Mouse (Mus musculus): ENCODE measurements around the gene Ghdc.

Ghdc gene

DNA sequence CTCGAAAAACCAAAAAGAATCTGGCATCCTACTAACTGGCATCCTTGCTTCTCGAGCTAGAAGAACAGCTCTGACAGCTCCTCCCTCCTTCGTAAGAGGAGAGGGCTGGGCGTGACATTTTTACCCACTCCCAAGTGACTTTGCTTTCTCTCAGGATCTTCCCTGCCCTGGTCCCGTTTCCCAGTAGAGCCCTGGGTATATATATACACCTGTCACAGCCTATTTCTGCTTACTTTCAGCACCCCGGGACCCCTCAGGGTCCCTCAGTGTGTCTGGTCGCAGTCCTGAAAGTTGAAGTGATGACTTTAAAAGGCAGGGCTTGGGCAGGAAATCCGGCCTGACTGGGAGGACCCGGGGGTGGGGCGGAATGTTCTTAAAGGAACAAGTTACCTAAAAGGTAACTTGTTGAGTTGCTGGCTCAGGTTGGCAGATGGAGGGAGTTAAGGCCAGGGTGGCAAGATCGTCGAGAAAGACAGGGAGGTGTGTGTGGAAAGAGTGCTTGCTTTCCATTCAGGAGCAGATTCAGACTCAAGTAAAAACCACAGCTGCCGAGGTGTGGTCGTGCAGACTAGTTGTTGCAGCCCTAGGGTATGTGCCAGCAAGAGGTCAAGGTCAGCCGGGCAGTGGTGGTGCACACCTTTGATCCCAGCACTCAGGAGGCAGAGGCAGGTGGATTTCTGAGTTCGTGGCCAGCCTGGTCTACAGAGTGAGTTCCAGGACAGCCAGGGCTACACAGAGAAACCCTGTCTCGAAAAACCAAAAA is at the start of gene Ghdc:
Gene Ghdc (minus strand): TSS at position 312 of the 763 bp plus-strand sequence.
- DNase-seq = peak; percentile 74 to 87

GRCm38 (mm10) chr11:100820047-100820446 is 49.3 kb upstream of the Ghdc start:
- no peak for DNase-seq

DNA sequence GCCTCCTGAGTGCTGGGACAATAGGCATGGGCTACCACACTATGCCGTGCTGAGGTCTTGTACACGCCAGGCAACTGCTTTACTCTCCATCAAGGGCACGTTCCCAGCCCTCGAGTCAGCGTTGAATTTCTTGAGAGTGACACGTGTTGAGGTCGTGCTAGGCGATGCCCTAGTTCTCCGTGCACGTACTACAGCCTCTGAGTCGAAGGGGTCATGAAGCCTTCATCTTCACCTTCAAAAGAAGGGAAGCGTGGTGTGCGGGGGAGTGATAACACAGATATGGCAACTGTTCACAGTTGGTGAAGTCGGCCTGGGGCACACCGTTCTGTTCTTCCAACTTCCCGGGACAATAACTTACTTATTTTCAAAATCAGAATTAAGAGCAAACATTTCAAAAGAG is 48.9 kb upstream of the Ghdc start:
- DNase-seq = no peak

DNA sequence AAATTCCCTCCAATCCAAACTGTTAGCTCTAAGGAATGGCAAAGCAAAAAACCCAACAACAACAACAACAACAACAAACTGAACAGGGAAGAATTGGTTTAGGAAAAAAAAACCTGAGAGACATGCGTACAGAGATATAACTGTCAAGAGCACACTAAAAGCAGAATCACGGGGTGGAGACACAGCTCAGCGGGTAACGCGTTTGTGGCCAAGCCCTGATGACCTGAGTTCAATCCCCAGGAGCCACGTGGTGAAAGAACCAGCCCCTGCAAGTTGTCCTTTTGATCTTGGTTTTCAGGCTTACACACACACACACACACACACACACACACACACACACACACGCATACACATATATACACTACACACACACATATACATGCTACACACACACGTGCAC is 48.3 kb upstream of the Ghdc start:
- no peak for DNase-seq

DNA sequence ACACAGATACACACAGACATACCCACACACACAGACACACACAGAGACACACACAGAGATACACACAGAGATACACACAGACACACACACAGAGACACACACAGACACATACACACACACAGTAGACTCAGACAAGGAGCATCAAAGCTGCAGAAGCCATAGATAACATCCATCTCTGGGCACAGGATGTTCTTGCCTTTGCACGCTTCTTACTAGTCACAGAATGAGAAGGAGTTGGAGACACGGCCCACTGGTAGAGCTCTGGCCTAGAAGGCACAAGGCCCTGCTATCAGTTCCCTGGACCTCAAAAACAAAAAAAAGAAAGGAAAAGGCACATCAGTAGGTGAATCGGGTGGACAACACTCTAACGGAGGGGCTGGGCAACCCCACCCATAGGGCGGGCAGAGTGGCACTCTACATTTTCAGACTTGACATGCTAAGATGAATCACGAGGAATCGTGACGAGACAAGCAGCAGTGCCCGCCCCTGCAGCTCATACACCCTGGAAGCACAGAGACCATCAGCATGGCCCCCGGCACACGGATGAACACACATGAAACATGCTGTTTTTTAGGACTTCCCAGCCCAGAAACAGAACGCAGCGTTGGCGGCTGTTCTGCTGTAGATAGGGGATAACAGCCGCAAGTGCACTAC is 47.7 kb upstream of the Ghdc start:
- no peak for DNase-seq

DNA sequence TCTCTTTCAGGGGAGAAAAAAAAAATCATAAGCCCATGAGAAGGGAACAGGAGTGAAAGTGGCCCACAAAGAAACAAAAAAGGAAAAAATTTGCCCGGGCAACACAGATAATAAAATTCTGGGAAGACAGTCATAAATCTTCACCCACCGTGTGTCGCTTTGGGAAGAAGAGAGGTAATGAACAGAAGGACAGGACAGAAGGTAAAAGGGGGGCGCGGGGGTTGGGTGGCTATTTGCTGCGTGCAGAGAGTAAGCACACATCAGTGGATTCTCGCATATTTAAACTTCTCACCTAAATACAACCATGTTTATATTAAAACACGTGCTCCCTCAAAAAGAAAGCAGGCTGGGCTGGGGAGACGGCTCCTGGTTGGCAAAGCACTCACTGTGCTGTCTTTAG is 46.6 kb upstream of the Ghdc start:
- peak; percentile 77 to 87 for DNase-seq

GRCm38 (mm10) chr11:100816801-100817200 is 46.0 kb upstream of the Ghdc start:
- peak; percentile 66 to 75 for DNase-seq

DNA sequence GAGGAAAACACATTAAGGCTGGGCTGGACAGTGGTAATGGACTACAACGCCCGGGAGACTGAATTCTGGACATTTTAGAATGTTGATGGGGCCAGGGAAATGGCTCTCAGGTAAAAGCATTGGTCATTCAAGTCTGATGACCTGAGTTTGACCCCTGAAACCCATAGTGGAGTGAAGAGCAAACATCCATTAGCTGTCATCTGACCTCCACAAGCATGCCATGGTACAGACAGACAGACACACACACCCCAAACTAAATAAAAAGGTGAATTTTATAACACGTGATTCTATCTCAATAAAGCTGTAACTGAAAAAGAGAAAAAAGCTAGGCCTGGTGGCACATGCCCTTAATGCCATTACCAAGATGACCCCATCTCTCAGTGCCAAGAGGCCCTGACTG is 45.6 kb upstream of the Ghdc start:
- DNase-seq = no peak

- DNase-seq = peak in 1 of 2 experiments; percentile 58
These were observed 43.7 kb upstream of the Ghdc start for GRCm38 (mm10) chr11:100814498-100814897.

GRCm38 (mm10) chr11:100811132-100811531 is 40.4 kb upstream of the Ghdc start:
- no peak for DNase-seq

GRCm38 (mm10) chr11:100810516-100810915 is 39.8 kb upstream of the Ghdc start:
- no peak for DNase-seq

- no peak for DNase-seq
These were observed 35.9 kb upstream of the Ghdc start for GRCm38 (mm10) chr11:100806380-100807305.

DNA sequence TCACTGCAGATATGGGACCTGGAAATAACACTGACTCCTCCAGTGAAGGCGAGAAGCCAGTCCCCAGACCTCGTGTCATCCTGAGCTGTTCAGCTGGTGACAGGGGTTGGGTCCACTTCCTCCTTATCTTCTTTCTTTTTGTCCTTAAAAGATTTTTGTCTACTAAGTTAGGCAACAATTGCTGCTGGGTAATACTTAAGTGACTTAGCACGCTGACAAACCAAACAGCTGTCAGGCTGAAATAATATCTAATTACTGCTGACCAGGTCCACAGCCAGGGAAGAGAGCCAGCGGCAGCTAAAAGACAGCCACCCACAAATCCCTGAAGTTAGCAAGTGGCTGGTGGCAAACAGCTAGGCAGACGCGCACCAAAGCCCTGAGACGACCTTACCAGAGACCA is 34.8 kb upstream of the Ghdc start:
- no peak for DNase-seq

DNA sequence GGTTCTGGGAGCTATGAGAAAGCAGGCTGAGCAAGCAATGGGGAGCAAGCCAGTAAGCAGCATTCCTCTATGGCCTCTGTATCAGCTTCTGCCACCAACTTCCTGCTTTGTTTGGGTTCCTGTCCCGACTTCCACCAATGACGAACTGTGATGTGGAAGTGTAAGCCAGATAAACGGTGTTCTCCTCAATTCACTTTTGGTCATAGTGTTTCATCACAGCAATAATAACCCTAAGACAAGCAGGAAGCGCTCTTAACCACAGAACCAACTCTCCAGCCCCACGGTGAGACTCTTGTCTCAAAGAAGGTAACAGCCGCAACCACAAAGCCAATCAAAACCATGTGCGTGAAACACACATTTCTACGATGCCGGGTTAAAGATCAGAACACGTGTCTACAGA is 33.7 kb upstream of the Ghdc start:
- DNase-seq = no peak

- DNase-seq = no peak
These were observed 28.7 kb upstream of the Ghdc start for GRCm38 (mm10) chr11:100799426-100799825.

DNA sequence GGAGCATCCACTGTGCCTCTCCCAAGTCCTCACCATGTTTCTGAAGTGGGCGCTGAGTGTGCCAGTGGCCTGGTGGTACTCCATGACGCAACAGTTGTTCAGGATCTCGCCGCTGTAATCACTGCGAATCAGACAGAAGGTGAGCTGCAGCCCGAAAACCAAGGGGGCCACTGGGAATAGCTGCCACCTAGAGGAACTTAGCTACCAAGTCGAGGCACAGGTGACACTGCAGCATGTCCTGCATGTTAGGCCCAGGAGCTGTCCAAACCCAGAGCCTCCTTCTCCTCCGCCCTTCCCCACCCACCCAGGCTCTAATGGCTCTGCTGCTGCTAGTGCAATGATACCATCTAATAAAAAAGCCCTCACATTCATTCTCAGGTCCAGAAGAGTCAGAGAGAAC is 25.8 kb upstream of the Ghdc start:
- DNase-seq = no peak

GRCm38 (mm10) chr11:100795386-100795785 is 24.6 kb upstream of the Ghdc start:
- DNase-seq = no peak

DNA sequence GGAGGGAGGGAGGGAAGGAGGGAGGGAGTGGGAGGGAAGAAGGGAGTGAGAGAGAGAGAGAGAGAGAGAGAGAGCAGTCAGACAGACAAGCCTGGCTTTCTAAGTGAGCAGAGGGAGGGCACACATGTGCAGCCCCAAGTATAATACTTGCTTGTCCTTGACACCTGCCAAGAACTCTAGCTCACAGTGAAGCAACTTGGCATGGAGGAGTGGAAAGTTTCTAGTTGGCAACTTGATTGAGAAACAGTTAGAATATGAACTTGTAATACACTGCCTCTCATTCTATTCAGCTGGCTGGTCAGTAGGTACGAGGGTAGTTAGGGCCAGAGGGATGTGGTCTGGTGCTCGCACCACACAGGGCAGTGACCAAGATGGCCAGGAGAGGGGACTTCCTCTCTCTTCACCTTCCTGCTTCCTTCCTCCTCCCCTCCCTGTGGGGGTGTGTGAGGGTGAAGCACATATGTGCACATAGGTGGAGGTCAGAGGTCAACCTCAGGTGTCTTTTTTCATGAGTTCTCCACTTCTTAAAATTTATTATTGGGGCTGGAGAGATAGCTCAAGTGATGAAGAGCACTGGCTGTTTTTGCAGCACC is 20.8 kb upstream of the Ghdc start:
- no peak for DNase-seq

DNA sequence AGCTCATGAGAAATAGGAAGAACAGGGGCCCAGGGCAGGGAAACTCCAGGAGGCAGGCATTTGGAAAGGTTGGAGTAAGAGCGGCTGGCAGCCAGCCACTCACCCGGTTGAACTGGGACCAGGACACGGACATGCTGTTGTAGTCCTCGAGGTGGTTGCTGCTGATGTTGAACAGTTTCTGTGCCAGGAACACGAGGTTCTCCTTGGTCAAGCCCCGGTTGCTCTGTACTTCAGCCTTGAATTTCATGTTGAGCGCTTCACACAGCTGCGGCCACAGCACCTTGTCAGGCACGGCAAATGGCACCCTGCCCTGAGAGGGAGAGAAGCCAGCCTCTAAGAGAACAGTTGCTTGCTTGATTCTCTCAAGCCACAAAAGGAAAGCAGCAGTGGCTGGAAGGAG is 19.9 kb upstream of the Ghdc start:
- DNase-seq = peak; percentile 78 to 82

DNA sequence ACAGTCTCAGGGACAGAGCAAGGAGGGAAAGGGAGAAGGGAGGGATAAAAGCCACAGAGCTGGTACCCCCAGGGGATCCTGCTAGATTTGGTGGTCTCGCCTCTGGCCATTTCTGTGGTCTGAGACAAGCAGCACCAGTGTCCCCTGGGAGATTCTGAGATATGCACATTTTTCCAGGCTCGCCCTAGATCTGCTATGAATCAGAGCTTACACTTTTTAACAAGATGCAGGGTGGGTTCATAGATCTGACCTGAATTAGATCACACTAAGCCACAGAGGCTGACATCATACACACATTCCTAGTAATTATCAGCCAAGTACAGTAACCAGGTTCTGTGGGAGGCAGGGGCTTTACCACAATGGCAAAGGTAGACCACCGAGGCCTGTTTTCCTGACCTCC is 18.9 kb upstream of the Ghdc start:
- DNase-seq = no peak

DNA sequence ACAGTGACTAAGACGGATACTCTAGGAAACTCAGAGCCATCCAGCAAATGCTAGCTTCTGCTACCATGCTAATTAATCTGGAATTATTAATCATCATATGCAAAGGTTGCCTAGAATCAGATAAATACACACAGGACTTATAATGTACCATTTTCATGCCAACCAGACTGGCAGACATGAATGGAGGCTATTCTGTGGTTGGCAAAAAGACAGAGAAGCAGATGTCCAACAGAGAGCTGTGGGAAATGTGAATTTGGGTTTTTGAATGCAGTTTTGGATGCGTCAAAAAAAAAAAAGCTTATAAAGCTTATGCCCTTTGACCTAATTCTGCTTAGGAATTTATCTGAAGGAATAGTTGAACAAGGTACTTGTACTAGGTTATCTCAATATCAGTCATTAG is 15.0 kb upstream of the Ghdc start:
- DNase-seq = peak in 1 of 2 experiments; percentile 52

DNA sequence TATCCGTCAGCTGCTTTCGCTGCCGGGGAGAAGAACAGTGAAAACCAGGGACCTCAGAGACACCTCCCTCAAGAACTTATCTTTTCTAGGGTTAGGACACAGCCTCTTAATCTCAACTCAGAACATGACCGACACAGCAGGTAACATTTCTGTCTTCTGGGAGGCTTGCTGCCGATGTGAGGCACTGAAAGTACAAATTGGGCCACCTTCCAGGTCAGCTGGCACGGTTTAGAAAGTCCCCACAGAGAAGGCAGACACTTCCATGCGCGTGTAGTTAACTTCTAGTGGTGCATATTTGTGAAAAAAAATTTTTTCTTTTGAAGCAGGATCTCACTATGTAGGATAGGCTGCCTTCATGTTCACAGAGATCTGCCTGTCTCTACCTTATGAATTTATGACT is 13.5 kb upstream of the Ghdc start:
- peak; percentile 51 to 76 for DNase-seq

GRCm38 (mm10) chr11:100782568-100782967 is 11.8 kb upstream of the Ghdc start:
- no peak for DNase-seq
